11 mouse cellular contexts compared by ENCODE assay signal in genomic region chr2:7310129-7310839, GRCm38 (mm10).
DNase-seq lines count a peak whose midpoint lies in the region; ATAC-seq and TF ChIP-seq lines count a peak whose summit lies in the region.
"Had no signal": no experiment of that assay in that cellular context is flagged by ENCODE, and none has a peak within 500 bp of the region (broad histone marks: within the 10 kb centered on the region; RNA-seq: fewer than 3 reads in every experiment).

No protein-coding gene starts in this region.

- no peaks in the 10 kb centered on the region for H3K4me1 ChIP-seq in limb, embryonic 14.5 days (ENCODE audit: control insufficient read depth, insufficient read depth, low read length)
- 0 out of 2 replicates have a peak, but pooled peaks cover 3% of the 10 kb centered on the region for H3K4me1 ChIP-seq in limb, embryonic 10.5 days
- H3K4me1 ChIP-seq: embryonic facial prominence, embryonic 15.5 days had no signal

- no peak for TF ChIP-seq POLR2A in limb, embryonic 14.5 days (IDR thresholded peaks at IDR 0.05; ENCODE audit: borderline replicate concordance, extremely low read depth, insufficient read depth, insufficient read length)

- no peaks in the 10 kb centered on the region for H3K27me3 ChIP-seq in limb, embryonic 14.5 days (ENCODE audit: control insufficient read depth, insufficient read depth, low read length)
- no peaks in the 10 kb centered on the region for H3K27me3 ChIP-seq in limb, embryonic 10.5 days (ENCODE audit: low read depth, poor library complexity, severe bottlenecking)
- H3K27me3 ChIP-seq: embryonic facial prominence, embryonic 15.5 days had no signal

- H3K4me3 ChIP-seq in limb, embryonic 14.5 days (replicated peaks; ENCODE audit: low read length) = no peak overlapping the region
- no peak overlapping the region for H3K4me3 ChIP-seq in limb, embryonic 10.5 days
- H3K4me3 ChIP-seq: embryonic facial prominence, embryonic 15.5 days; heart, adult 2 months had no signal

- peak; percentile 36 for DNase-seq in limb, embryonic 14.5 days (ENCODE audit: low spot score)
- DNase-seq in limb, embryonic 10.5 days (ENCODE audit: low spot score) = no peak
- DNase-seq in fibroblast of lung, adult 2 months (ENCODE audit: low read depth) = peak; percentile 11
- DNase-seq in hindlimb bud, embryonic 11.5 days (ENCODE audit: extremely low spot score, low read depth, low spot score) = peak; percentile 12
- peak; percentile 88 for DNase-seq in retina, embryonic 14.5 days (ENCODE audit: low spot score)
- DNase-seq in gastrocnemius, postnatal 4 days (ENCODE audit: low spot score in 2 of 2) = no peak
- DNase-seq in spleen, postnatal 14 days (ENCODE audit: low spot score in 2 of 2) = no peak
- DNase-seq in natural killer cell, adult 2 months (ENCODE audit: low spot score in 2 of 2) = no peak
- DNase-seq: heart, adult 2 months; kidney, adult 18-20 months had no signal

- no peak overlapping the region for H3K4me2 ChIP-seq in limb, embryonic 14.5 days (replicated peaks; ENCODE audit: low read depth, low read length, severe bottlenecking)
- H3K4me2 ChIP-seq: embryonic facial prominence, embryonic 15.5 days had no signal

- H3K27ac ChIP-seq in limb, embryonic 14.5 days (replicated peaks; ENCODE audit: low read depth, low read length) = no peak overlapping the region
- H3K27ac ChIP-seq in limb, embryonic 10.5 days = no peak overlapping the region
- H3K27ac ChIP-seq: embryonic facial prominence, embryonic 15.5 days; heart, adult 2 months had no signal

- H3K9me3 ChIP-seq in limb, embryonic 14.5 days (ENCODE audit: control insufficient read depth, low read length) = no peaks in the 10 kb centered on the region
- no peaks in the 10 kb centered on the region for H3K9me3 ChIP-seq in limb, embryonic 10.5 days (replicated peaks)
- H3K9me3 ChIP-seq: embryonic facial prominence, embryonic 15.5 days had no signal

- WGBS in limb, embryonic 14.5 days = 50% methylated on average over 2 of the region's 2 CpGs
- 57% methylated on average over 2 of the region's 2 CpGs for WGBS in limb, embryonic 10.5 days

- H3K9ac ChIP-seq in limb, embryonic 14.5 days (ENCODE audit: low read depth, low read length, severe bottlenecking) = no peak overlapping the region
- H3K9ac ChIP-seq: embryonic facial prominence, embryonic 15.5 days had no signal

- no peak for ATAC-seq in limb, embryonic 14.5 days (ENCODE audit: low FRiP score, low read depth)

- no peaks in the 10 kb centered on the region for H3K36me3 ChIP-seq in limb, embryonic 14.5 days (ENCODE audit: control insufficient read depth, insufficient read depth, low read length)
- no peaks in the 10 kb centered on the region for H3K36me3 ChIP-seq in limb, embryonic 10.5 days
- H3K36me3 ChIP-seq: embryonic facial prominence, embryonic 15.5 days had no signal

Comparison
In these comparisons a context has a peak if more than half of its experiments do, and no peak if none do; other contexts are left out.
1. DNase-seq: peak in limb, embryonic 14.5 days (single experiment), fibroblast of lung, adult 2 months (single experiment), hindlimb bud, embryonic 11.5 days (single experiment) and retina, embryonic 14.5 days (single experiment); none in limb, embryonic 10.5 days (single experiment), gastrocnemius, postnatal 4 days (0 of 2), spleen, postnatal 14 days (0 of 2) and natural killer cell, adult 2 months (0 of 2).